Mouse (Mus musculus) lung, postnatal 0 days (tissue): Measurements from ENCODE around the gene Shroom3. TPM values are rescaled to one million over a fixed set of nuclear protein-coding genes. Genes with fewer than 3 reads are reported as not detected.

Experiments used
- ATAC-seq: fragments of 200-750 bp; cut with Nextera tagmentation; 2 replicates; pipeline ENCODE4 v1.8.0; 2017; ENCODE audit warnings: moderate library complexity
- DNase-seq: peaks from one replicate; pipeline ENCODE4 v3.0.0-alpha.2; 2016; ENCODE audit warnings: low spot score
- H3K27ac ChIP-seq: fragments of 300-500 bp; sonication (generic); 2 replicates; pipeline ENCODE4 v1.5.1; 2014; ENCODE audit warnings: antibody characterized with exemption, mild to moderate bottlenecking, low read length, mixed read lengths
- H3K27me3 ChIP-seq: fragments of 300-500 bp; sonication (generic); replicated peaks from 2 replicates; pipeline ENCODE4 v1.6.1; 2014; ENCODE audit warnings: low read length, mixed read lengths; ENCODE audit not compliant: insufficient read depth
- H3K36me3 ChIP-seq: fragments of 300-500 bp; sonication (generic); 2 replicates; pipeline ENCODE4 v1.6.1; 2014; ENCODE audit warnings: low read length, mixed read lengths; ENCODE audit not compliant: insufficient read depth
- H3K4me1 ChIP-seq: fragments of 300-500 bp; sonication (generic); 2 replicates; pipeline ENCODE4 v1.6.1; 2014; ENCODE audit warnings: antibody characterized with exemption, low read depth, low read length, mixed read lengths; ENCODE audit not compliant: insufficient read depth
- H3K4me2 ChIP-seq: fragments of 300-500 bp; sonication (generic); replicated peaks from 2 replicates; pipeline ENCODE4 v1.6.1; 2014; ENCODE audit warnings: low read depth, mild to moderate bottlenecking, low read length, moderate library complexity, mixed read lengths
- H3K4me3 ChIP-seq: fragments of 300-500 bp; sonication (generic); 2 replicates; pipeline ENCODE4 v1.5.1; 2014; ENCODE audit warnings: low read depth, low read length
- H3K9ac ChIP-seq: fragments of 300-500 bp; sonication (generic); replicated peaks from 2 replicates; pipeline ENCODE4 v1.6.1; 2014; ENCODE audit warnings: low read depth, mild to moderate bottlenecking
- H3K9me3 ChIP-seq: fragments of 300-500 bp; sonication (generic); 2 replicates; pipeline ENCODE4 v1.6.1; 2016; ENCODE audit warnings: low read length, mixed read lengths
- CTCF ChIP-seq: IDR thresholded peaks from 2 replicates; pipeline ENCODE4 v1.5.1; 2016; ENCODE audit warnings: antibody characterized with exemption, mild to moderate bottlenecking
- EP300 ChIP-seq: IDR thresholded peaks from 2 replicates; pipeline ENCODE4 v1.6.1; 2016; ENCODE audit warnings: antibody characterized with exemption, mild to moderate bottlenecking, control low read depth
- WGBS: fragments of 180-500 bp; shearing (Covaris S2); extraction: QIAGEN DNeasy Blood & Tissue Kit; methylation state at CpG from one replicate; pipeline ENCODE4 v1.1.7; 2014; 5-methylcytosine and 5-hydroxymethylcytosine counted together
- polyA plus RNA-seq: library from polyadenylated mRNA; unstranded; fragments of >200 nt; fragmentation: Nextera tagmentation; extraction: Ambion mirVana; gene quantifications from 2 replicates; pipeline ENCODE4 v1.2.1, GENCODE M21; 2015

The Shroom3 gene
- polyA plus RNA-seq, 1 experiment from 2014 or later: 8.8 TPM

GRCm38 (mm10) chr5:92741802-92742201, 58.6 kb downstream of the Shroom3 start:
- H3K4me2 ChIP-seq: no peak overlapping the region
- H3K9ac ChIP-seq: no peak overlapping the region
- no peak for DNase-seq
- H3K4me1 ChIP-seq: no peaks in the 10 kb centered on the region
- WGBS: 48% methylated on average over 3 of the region's 3 CpGs
- H3K9me3 ChIP-seq: no peaks in the 10 kb centered on the region
- H3K27ac ChIP-seq: no peak overlapping the region
- ATAC-seq: no peak
- no peak overlapping the region for H3K4me3 ChIP-seq
- H3K27me3 ChIP-seq: no peaks in the 10 kb centered on the region
- TF ChIP-seq CTCF (no peak), EP300 (no peak)
- H3K36me3 ChIP-seq: no peaks in the 10 kb centered on the region

- WGBS: 76% methylated on average over 5 of the region's 5 CpGs
- ATAC-seq (no peak), DNase-seq (no peak)
Observed at GRCm38 (mm10) chr5:92742701-92743100, 59.5 kb downstream of the Shroom3 start.

GRCm38 (mm10) chr5:92745390-92746253, 62.4 kb downstream of the Shroom3 start:
- peak; percentile 94 for DNase-seq
- Histone ChIP-seq H3K4me3 (no peak overlapping the region), H3K27ac (peak overlapping the region; percentile 81), H3K9me3 (no peaks in the 10 kb centered on the region), H3K4me1 (no peaks in the 10 kb centered on the region), H3K4me2 (no peak overlapping the region), H3K36me3 (no peaks in the 10 kb centered on the region), H3K27me3 (no peaks in the 10 kb centered on the region), H3K9ac (no peak overlapping the region)
- peak; percentile 4; the same call in 1 of the 2 replicates for TF ChIP-seq CTCF
- peak; percentile 97 for TF ChIP-seq EP300
- ATAC-seq: peak; percentile 97
- 31% methylated on average over 8 of the region's 8 CpGs for WGBS

More at GRCm38 (mm10) chr5:92742701-92743100, 59.5 kb downstream of the Shroom3 start:
- H3K9me3 ChIP-seq: no peaks in the 10 kb centered on the region
- H3K27me3 ChIP-seq: no peaks in the 10 kb centered on the region
- no peak for TF ChIP-seq EP300
- TF ChIP-seq CTCF: no peak
- H3K27ac ChIP-seq: no peak overlapping the region
- H3K4me2 ChIP-seq: no peak overlapping the region
- H3K36me3 ChIP-seq: no peaks in the 10 kb centered on the region
- no peak overlapping the region for H3K9ac ChIP-seq
- no peaks in the 10 kb centered on the region for H3K4me1 ChIP-seq
- H3K4me3 ChIP-seq: no peak overlapping the region

GRCm38 (mm10) chr5:92751488-92751887, 68.3 kb downstream of the Shroom3 start:
- TF ChIP-seq CTCF (no peak), EP300 (no peak)
- H3K27me3 ChIP-seq: no peaks in the 10 kb centered on the region
- no peak overlapping the region for H3K4me2 ChIP-seq
- no peak for DNase-seq
- H3K4me3 ChIP-seq: no peak overlapping the region
- H3K9me3 ChIP-seq: no peaks in the 10 kb centered on the region
- 76% methylated on average over 4 of the region's 4 CpGs for WGBS
- no peak overlapping the region for H3K27ac ChIP-seq
- no peak for ATAC-seq
- H3K9ac ChIP-seq: no peak overlapping the region
- H3K36me3 ChIP-seq: no peaks in the 10 kb centered on the region
- H3K4me1 ChIP-seq: no peaks in the 10 kb centered on the region

- 87% methylated on average over 7 of the region's 7 CpGs for WGBS
Observed at GRCm38 (mm10) chr5:92755241-92755775, 72.1 kb downstream of the Shroom3 start.

GRCm38 (mm10) chr5:92759156-92759745, 76.0 kb downstream of the Shroom3 start:
- H3K4me2 ChIP-seq: no peak overlapping the region
- DNase-seq (no peak), ATAC-seq (no peak)
- no peak overlapping the region for H3K27ac ChIP-seq
- 70% methylated on average over 6 of the region's 6 CpGs for WGBS
- TF ChIP-seq EP300 (no peak), CTCF (no peak)
- H3K4me1 ChIP-seq: peaks cover 15% of the 10 kb centered on the region; the same call in 1 of the 2 replicates
- no peaks in the 10 kb centered on the region for H3K36me3 ChIP-seq
- no peak overlapping the region for H3K9ac ChIP-seq
- no peaks in the 10 kb centered on the region for H3K9me3 ChIP-seq
- no peak overlapping the region for H3K4me3 ChIP-seq
- no peaks in the 10 kb centered on the region for H3K27me3 ChIP-seq

More at GRCm38 (mm10) chr5:92755241-92755775, 72.1 kb downstream of the Shroom3 start:
- Histone ChIP-seq H3K4me2 (no peak overlapping the region), H3K36me3 (no peaks in the 10 kb centered on the region), H3K4me1 (peaks cover 2% of the 10 kb centered on the region; the same call in 1 of the 2 replicates), H3K9ac (no peak overlapping the region), H3K27ac (no peak overlapping the region), H3K9me3 (no peaks in the 10 kb centered on the region), H3K4me3 (no peak overlapping the region), H3K27me3 (no peaks in the 10 kb centered on the region)
- no peak for TF ChIP-seq CTCF
- TF ChIP-seq EP300: no peak
- DNase-seq (no peak), ATAC-seq (no peak)
